Mouse (Mus musculus) lung, adult 2 months (tissue): ENCODE results near the gene Tnrc6c. TPM values are rescaled to one million over a fixed set of nuclear protein-coding genes. Genes with fewer than 3 reads are reported as not detected.

Experiments used
- DNase-seq: peaks from one replicate; pipeline ENCODE4 v3.0.0; 2022
- H3K4me1 ChIP-seq: fragments of 200-500 bp; 2 replicates; pipeline ENCODE4 v1.6.1; 2011; ENCODE audit warnings: low read length; ENCODE audit not compliant: control insufficient read depth, insufficient read depth
- H3K4me3 ChIP-seq: fragments of 200-500 bp; replicated peaks from 2 replicates; pipeline ENCODE3; 2011; ENCODE audit warnings: low read depth, mild to moderate bottlenecking, control low read depth, low read length; ENCODE audit errors: extremely low read depth
- CTCF ChIP-seq: fragments of 200-500 bp; IDR thresholded peaks from 2 replicates; pipeline ENCODE4 v1.5.1; 2011; ENCODE audit warnings: mild to moderate bottlenecking, low read length, control low read depth; ENCODE audit not compliant: insufficient read depth
- POLR2A ChIP-seq: fragments of 200-500 bp; IDR thresholded peaks from 2 replicates; pipeline ENCODE4 v1.6.1; 2011; ENCODE audit warnings: low read depth, mild to moderate bottlenecking, control low read depth, low read length, borderline replicate concordance; ENCODE audit errors: extremely low read depth
- WGBS: fragments of 180-500 bp; shearing (Covaris S2); methylation state at CpG from one replicate; pipeline ENCODE4 v1.1.7; 2018; 5-methylcytosine and 5-hydroxymethylcytosine counted together
- polyA plus RNA-seq: library from polyadenylated mRNA; depleted of rRNA; stranded (reverse); fragments of >200 nt; gene quantifications from 2 replicates; pipeline ENCODE4 v1.2.3, GENCODE M21; 2012

Tnrc6c gene
- polyA plus RNA-seq, 1 experiment = 21.3 TPM

- H3K4me3 ChIP-seq = no peak overlapping the region
- no peak for DNase-seq
- peaks cover 6% of the 10 kb centered on the region; the same call in 1 of the 2 replicates for H3K4me1 ChIP-seq
- WGBS = 83% methylated on average over 7 of the region's 7 CpGs
- no peak for TF ChIP-seq POLR2A
- no peak for TF ChIP-seq CTCF
Measured at GRCm38 (mm10) chr11:117769683-117770047, 115.6 kb downstream of the Tnrc6c start.

- TF ChIP-seq CTCF = no peak
- no peak for TF ChIP-seq POLR2A
- Histone ChIP-seq H3K4me1 (peaks cover 6% of the 10 kb centered on the region; the same call in 1 of the 2 replicates), H3K4me3 (no peak overlapping the region)
- DNase-seq = no peak
- WGBS = 88% methylated on average over 10 of the region's 10 CpGs
Measured at GRCm38 (mm10) chr11:117770407-117770806, 116.3 kb downstream of the Tnrc6c start.

- TF ChIP-seq CTCF (no peak), POLR2A (no peak)
- Histone ChIP-seq H3K4me3 (no peak overlapping the region), H3K4me1 (peaks cover 6% of the 10 kb centered on the region; the same call in 1 of the 2 replicates)
- DNase-seq = no peak
- WGBS = 91% methylated on average over 7 of the region's 7 CpGs
Measured at GRCm38 (mm10) chr11:117772352-117772751, 118.3 kb downstream of the Tnrc6c start.

- 90% methylated on average over 10 of the region's 10 CpGs for whole genome bisulfite sequencing
- Histone ChIP-seq H3K4me1 (peaks cover 7% of the 10 kb centered on the region), H3K4me3 (no peak overlapping the region)
- DNase-seq = no peak
- no peak for TF ChIP-seq CTCF
Measured at GRCm38 (mm10) chr11:117774925-117775324, 120.8 kb downstream of the Tnrc6c start.

- peaks cover 7% of the 10 kb centered on the region for H3K4me1 ChIP-seq
- DNase-seq = no peak
- 84% methylated on average over 13 of the region's 13 CpGs for WGBS
- no peak overlapping the region for H3K4me3 ChIP-seq
- TF ChIP-seq CTCF (no peak), POLR2A (no peak)
Measured at GRCm38 (mm10) chr11:117775540-117775939, 121.5 kb downstream of the Tnrc6c start.

GRCm38 (mm10) chr11:117776085-117776792 lies 122.2 kb downstream of the Tnrc6c start:
- H3K4me3 ChIP-seq = no peak overlapping the region
- peaks cover 7% of the 10 kb centered on the region for H3K4me1 ChIP-seq
- TF ChIP-seq POLR2A (no peak), CTCF (no peak)
- DNase-seq = no peak
- 92% methylated on average over 14 of the region's 14 CpGs for WGBS

- peaks cover 9% of the 10 kb centered on the region for H3K4me1 ChIP-seq
- 74% methylated on average over 5 of the region's 5 CpGs for WGBS
- DNase-seq = no peak
- H3K4me3 ChIP-seq = no peak overlapping the region
- TF ChIP-seq POLR2A (no peak), CTCF (no peak)
Measured at GRCm38 (mm10) chr11:117777111-117777510, 123.0 kb downstream of the Tnrc6c start.

GRCm38 (mm10) chr11:117778031-117778430 lies 123.9 kb downstream of the Tnrc6c start:
- no peak for TF ChIP-seq CTCF
- TF ChIP-seq POLR2A = no peak
- 82% methylated on average over 11 of the region's 11 CpGs for WGBS
- no peak for DNase-seq
- H3K4me3 ChIP-seq = no peak overlapping the region
- peaks cover 9% of the 10 kb centered on the region for H3K4me1 ChIP-seq

GRCm38 (mm10) chr11:117778851-117779433 lies 124.9 kb downstream of the Tnrc6c start:
- 26% methylated on average over 12 of the region's 12 CpGs for WGBS
- Histone ChIP-seq H3K4me1 (peaks cover 9% of the 10 kb centered on the region), H3K4me3 (peak overlapping the region; percentile 58)
- TF ChIP-seq CTCF (no peak), POLR2A (peak; percentile 43; the same call in 1 of the 2 replicates)
- DNase-seq = peak; percentile 33
